Mouse (Mus musculus) kidney, adult 2 months (tissue): ENCODE measurements around the gene Camsap3.

ENCODE experiments used
- CTCF ChIP-seq: fragments of 200-500 bp; conservative IDR thresholded peaks from 2 replicates; pipeline ENCODE4 v1.5.1; 2011; ENCODE audit warnings: low read depth, mild to moderate bottlenecking, control low read depth, low read length, moderate library complexity, mixed read lengths; ENCODE audit not compliant: insufficient read depth, insufficient read length
- POLR2A ChIP-seq: fragments of 200-500 bp; IDR thresholded peaks from one replicate; pipeline ENCODE4 v1.6.1; 2011; ENCODE audit warnings: low read depth, low read length, control low read depth

- no peak for TF ChIP-seq CTCF
- no peak for TF ChIP-seq POLR2A
Observed at GRCm38 (mm10) chr8:3626971-3627370, 39.9 kb downstream of the Camsap3 start.
